Mouse (Mus musculus): ENCODE measurements around the gene Lamc2.

DNA sequence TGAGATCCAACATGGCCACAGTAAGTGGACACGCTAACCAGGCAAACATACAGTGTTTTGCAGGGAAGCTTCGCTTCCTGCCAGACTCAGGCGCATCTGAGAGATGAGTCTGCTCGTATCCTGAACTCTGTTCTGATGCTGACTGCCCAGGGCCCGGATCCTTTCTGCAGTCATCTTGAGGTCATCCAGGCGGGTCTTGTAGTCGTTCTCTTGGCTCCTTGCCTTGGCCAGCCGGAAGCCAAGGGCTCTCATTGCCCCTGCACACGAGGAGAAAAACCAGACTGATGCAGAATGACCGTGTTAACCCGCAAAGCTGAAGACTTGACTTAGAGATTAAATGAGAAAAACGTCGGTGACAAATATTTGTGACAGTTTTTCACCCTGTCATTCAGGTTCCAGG lies 49.6 kb downstream of the Lamc2 start:
- TF ChIP-seq GATA1 (IDR thresholded peaks at IDR 0.05; ENCODE audit: low read depth, low read length) (no peak), TBP (IDR thresholded peaks at IDR 0.05; ENCODE audit: low read depth, low read length) (no peak), EP300 (IDR thresholded peaks at IDR 0.05; ENCODE audit: low read depth in 1 of 2, low read length in 2 of 2) (no peak), E2F4 (IDR thresholded peaks at IDR 0.05; ENCODE audit: borderline replicate concordance, low read depth, low read length) (no peak), POLR2A (IDR thresholded peaks at IDR 0.05; ENCODE audit: control insufficient read depth in 1 of 2, insufficient read depth in 1 of 2, low read depth in 1 of 2, low read length in 2 of 2, poor library complexity in 1 of 2) (no peak), ZNF384 (IDR thresholded peaks at IDR 0.05; ENCODE audit: low read depth, low read length) (no peak), MAX (IDR thresholded peaks at IDR 0.05; ENCODE audit: low read length) (no peak), CHD2 (IDR thresholded peaks at IDR 0.05; ENCODE audit: low read length) (no peak), CHD1 (IDR thresholded peaks at IDR 0.05; ENCODE audit: low read depth, low read length) (no peak), HCFC1 (IDR thresholded peaks at IDR 0.05; ENCODE audit: low read depth, low read length) (no peak), CTCF (IDR thresholded peaks at IDR 0.05 in 2 of 3, conservative IDR thresholded peaks at IDR 0.05 in 1 of 3; ENCODE audit: control insufficient read depth in 1 of 3, insufficient read depth in 1 of 3, low read depth in 2 of 3, low read length in 3 of 3, poor library complexity in 1 of 3, severe bottlenecking in 1 of 3) (no peak), RCOR1 (IDR thresholded peaks at IDR 0.05; ENCODE audit: low read depth, low read length) (no peak), JUND (IDR thresholded peaks at IDR 0.05; ENCODE audit: low read depth, low read length) (no peak)

Data from MEL (cell line).